Mouse (Mus musculus): Measurements from ENCODE around the gene Phf19.

The Phf19 gene

GRCm38 (mm10) chr2:34913218-34914068 lies at the start of gene Phf19:
Gene Phf19 (minus strand): TSS chr2:34914026.
- in situ Hi-C loops (cut with MboI; ENCODE audit: low sequenced_read_pairs) = no loop called here

- in situ Hi-C loops (cut with MboI; ENCODE audit: low sequenced_read_pairs) = no loop called here
These were observed 49.6 kb upstream of the Phf19 start for GRCm38 (mm10) chr2:34963371-34963956.

GRCm38 (mm10) chr2:34962893-34963292 lies 49.1 kb upstream of the Phf19 start:
- in situ Hi-C loops (cut with MboI; ENCODE audit: low sequenced_read_pairs) = no loop called here

- in situ Hi-C loops (cut with MboI; ENCODE audit: low sequenced_read_pairs) = no loop called here
These were observed 48.4 kb upstream of the Phf19 start for GRCm38 (mm10) chr2:34962211-34962610.

GRCm38 (mm10) chr2:34961481-34962036 lies 47.7 kb upstream of the Phf19 start, which contains the start of gene Traf1:
Gene Traf1 (minus strand): TSS chr2:34961772.
- in situ Hi-C loops (cut with MboI; ENCODE audit: low sequenced_read_pairs) = no loop called here

- in situ Hi-C loops (cut with MboI; ENCODE audit: low sequenced_read_pairs) = no loop called here
These were observed 47.1 kb upstream of the Phf19 start for GRCm38 (mm10) chr2:34960966-34961365.

GRCm38 (mm10) chr2:34960466-34960865 lies 46.6 kb upstream of the Phf19 start:
- in situ Hi-C loops (cut with MboI; ENCODE audit: low sequenced_read_pairs) = no loop called here

- in situ Hi-C loops (cut with MboI; ENCODE audit: low sequenced_read_pairs) = no loop called here
These were observed 44.8 kb upstream of the Phf19 start for GRCm38 (mm10) chr2:34958582-34958981.

- in situ Hi-C loops (cut with MboI; ENCODE audit: low sequenced_read_pairs) = no loop called here
These were observed 44.2 kb upstream of the Phf19 start for GRCm38 (mm10) chr2:34958036-34958435.

GRCm38 (mm10) chr2:34957405-34957804 lies 43.6 kb upstream of the Phf19 start:
- in situ Hi-C loops (cut with MboI; ENCODE audit: low sequenced_read_pairs) = no loop called here

GRCm38 (mm10) chr2:34956941-34957340 lies 43.1 kb upstream of the Phf19 start:
- in situ Hi-C loops (cut with MboI; ENCODE audit: low sequenced_read_pairs) = no loop called here

- in situ Hi-C loops (cut with MboI; ENCODE audit: low sequenced_read_pairs) = no loop called here
These were observed 40.5 kb upstream of the Phf19 start for GRCm38 (mm10) chr2:34954344-34954743.

- in situ Hi-C loops (cut with MboI; ENCODE audit: low sequenced_read_pairs) = no loop called here
These were observed 39.8 kb upstream of the Phf19 start for GRCm38 (mm10) chr2:34953547-34954116.

GRCm38 (mm10) chr2:34953018-34953417 lies 39.2 kb upstream of the Phf19 start:
- in situ Hi-C loops (cut with MboI; ENCODE audit: low sequenced_read_pairs) = no loop called here

GRCm38 (mm10) chr2:34951469-34951868 lies 37.6 kb upstream of the Phf19 start:
- in situ Hi-C loops (cut with MboI; ENCODE audit: low sequenced_read_pairs) = no loop called here

- in situ Hi-C loops (cut with MboI; ENCODE audit: low sequenced_read_pairs) = no loop called here
These were observed 34.8 kb upstream of the Phf19 start for GRCm38 (mm10) chr2:34948622-34949021.

- in situ Hi-C loops (cut with MboI; ENCODE audit: low sequenced_read_pairs) = no loop called here
These were observed 32.2 kb upstream of the Phf19 start for GRCm38 (mm10) chr2:34946046-34946445.

GRCm38 (mm10) chr2:34945580-34945979 lies 31.8 kb upstream of the Phf19 start:
- in situ Hi-C loops (cut with MboI; ENCODE audit: low sequenced_read_pairs) = no loop called here

GRCm38 (mm10) chr2:34944761-34945160 lies 30.9 kb upstream of the Phf19 start:
- in situ Hi-C loops (cut with MboI; ENCODE audit: low sequenced_read_pairs) = no loop called here

GRCm38 (mm10) chr2:34943556-34944120 lies 29.8 kb upstream of the Phf19 start:
- in situ Hi-C loops (cut with MboI; ENCODE audit: low sequenced_read_pairs) = no loop called here

GRCm38 (mm10) chr2:34941061-34941675 lies 27.3 kb upstream of the Phf19 start:
- in situ Hi-C loops (cut with MboI; ENCODE audit: low sequenced_read_pairs) = no loop called here
